Mouse (Mus musculus): ENCODE measurements around the gene Specc1. TPM values are rescaled to one million over a fixed set of nuclear protein-coding genes. Genes with fewer than 3 reads are reported as not detected.

The Specc1 gene
- polyA plus RNA-seq, 1 experiment: 79.7 TPM

- WGBS: 7% methylated on average over 5 of the region's 5 CpGs
- peaks cover 76% of the 10 kb centered on the region for H3K4me1 ChIP-seq (ENCODE audit: control insufficient read depth, insufficient read depth, low read length)
- H3K27ac ChIP-seq (ENCODE audit: insufficient read depth, low read length): peak overlapping the region; percentile 98
- no peaks in the 10 kb centered on the region for H3K27me3 ChIP-seq (ENCODE audit: control insufficient read depth, insufficient read depth, low read length)
- no peak overlapping the region for H3K4me3 ChIP-seq (replicated peaks; ENCODE audit: insufficient read depth, low read depth, low read length)
- DNase-seq: peak; percentile 67 to 86
- no peak for TF ChIP-seq CTCF (IDR thresholded peaks at IDR 0.05; ENCODE audit: borderline replicate concordance, insufficient read depth, low read depth, low read length)
- peak; percentile 46; the same call in 1 of the 2 replicates for TF ChIP-seq POLR2A (IDR thresholded peaks at IDR 0.05; ENCODE audit: borderline replicate concordance, insufficient read depth, low read length)
Measured at GRCm38 (mm10) chr11:62024952-62025351, 68.4 kb downstream of the Specc1 start.

- Histone ChIP-seq H3K4me3 (replicated peaks; ENCODE audit: insufficient read depth, low read depth, low read length) (no peak overlapping the region), H3K27me3 (ENCODE audit: control insufficient read depth, insufficient read depth, low read length) (no peaks in the 10 kb centered on the region), H3K4me1 (ENCODE audit: control insufficient read depth, insufficient read depth, low read length) (peaks cover 78% of the 10 kb centered on the region), H3K27ac (ENCODE audit: insufficient read depth, low read length) (peak overlapping the region; percentile 98)
- 17% methylated on average over 2 of the region's 2 CpGs for WGBS
- no peak for DNase-seq
- no peak for TF ChIP-seq CTCF (IDR thresholded peaks at IDR 0.05; ENCODE audit: borderline replicate concordance, insufficient read depth, low read depth, low read length)
- no peak for TF ChIP-seq POLR2A (IDR thresholded peaks at IDR 0.05; ENCODE audit: borderline replicate concordance, insufficient read depth, low read length)
Measured at GRCm38 (mm10) chr11:62025770-62026169, 69.2 kb downstream of the Specc1 start.

- 9% methylated on average over 4 of the region's 4 CpGs for WGBS
- peak overlapping the region; percentile 98 for H3K27ac ChIP-seq (ENCODE audit: insufficient read depth, low read length)
- DNase-seq: peak; percentile 84 to 90
- peaks cover 78% of the 10 kb centered on the region for H3K4me1 ChIP-seq (ENCODE audit: control insufficient read depth, insufficient read depth, low read length)
- no peaks in the 10 kb centered on the region for H3K27me3 ChIP-seq (ENCODE audit: control insufficient read depth, insufficient read depth, low read length)
- no peak overlapping the region for H3K4me3 ChIP-seq (replicated peaks; ENCODE audit: insufficient read depth, low read depth, low read length)
- TF ChIP-seq CTCF (IDR thresholded peaks at IDR 0.05; ENCODE audit: borderline replicate concordance, insufficient read depth, low read depth, low read length) (no peak), POLR2A (IDR thresholded peaks at IDR 0.05; ENCODE audit: borderline replicate concordance, insufficient read depth, low read length) (no peak)
Measured at GRCm38 (mm10) chr11:62026345-62026815, 69.8 kb downstream of the Specc1 start.

GRCm38 (mm10) chr11:62027271-62027670 lies 70.7 kb downstream of the Specc1 start:
- Histone ChIP-seq H3K4me1 (ENCODE audit: control insufficient read depth, insufficient read depth, low read length) (peaks cover 71% of the 10 kb centered on the region), H3K27me3 (ENCODE audit: control insufficient read depth, insufficient read depth, low read length) (no peaks in the 10 kb centered on the region), H3K4me3 (replicated peaks; ENCODE audit: insufficient read depth, low read depth, low read length) (no peak overlapping the region), H3K27ac (ENCODE audit: insufficient read depth, low read length) (peak overlapping the region; percentile 81; the same call in 1 of the 2 replicates)
- TF ChIP-seq POLR2A (IDR thresholded peaks at IDR 0.05; ENCODE audit: borderline replicate concordance, insufficient read depth, low read length): no peak
- no peak for TF ChIP-seq CTCF (IDR thresholded peaks at IDR 0.05; ENCODE audit: borderline replicate concordance, insufficient read depth, low read depth, low read length)
- DNase-seq: no peak
- 75% methylated on average over 6 of the region's 6 CpGs for WGBS

GRCm38 (mm10) chr11:62027705-62028104 lies 71.1 kb downstream of the Specc1 start:
- Histone ChIP-seq H3K27ac (ENCODE audit: insufficient read depth, low read length) (peak overlapping the region; percentile 81), H3K27me3 (ENCODE audit: control insufficient read depth, insufficient read depth, low read length) (no peaks in the 10 kb centered on the region), H3K4me3 (replicated peaks; ENCODE audit: insufficient read depth, low read depth, low read length) (no peak overlapping the region), H3K4me1 (ENCODE audit: control insufficient read depth, insufficient read depth, low read length) (peaks cover 67% of the 10 kb centered on the region)
- DNase-seq: no peak
- no peak for TF ChIP-seq CTCF (IDR thresholded peaks at IDR 0.05; ENCODE audit: borderline replicate concordance, insufficient read depth, low read depth, low read length)
- TF ChIP-seq POLR2A (IDR thresholded peaks at IDR 0.05; ENCODE audit: borderline replicate concordance, insufficient read depth, low read length): no peak
- 54% methylated on average over 2 of the region's 2 CpGs for WGBS

GRCm38 (mm10) chr11:62029171-62029570 lies 72.6 kb downstream of the Specc1 start:
- H3K27me3 ChIP-seq (ENCODE audit: control insufficient read depth, insufficient read depth, low read length): no peaks in the 10 kb centered on the region
- peaks cover 58% of the 10 kb centered on the region for H3K4me1 ChIP-seq (ENCODE audit: control insufficient read depth, insufficient read depth, low read length)
- DNase-seq: peak in 1 of 2 experiments; percentile 63
- TF ChIP-seq POLR2A (IDR thresholded peaks at IDR 0.05; ENCODE audit: borderline replicate concordance, insufficient read depth, low read length): no peak
- no peak for TF ChIP-seq CTCF (IDR thresholded peaks at IDR 0.05; ENCODE audit: borderline replicate concordance, insufficient read depth, low read depth, low read length)
- H3K27ac ChIP-seq (ENCODE audit: insufficient read depth, low read length): peak overlapping the region; percentile 78
- WGBS: 19% methylated on average over 9 of the region's 9 CpGs
- no peak overlapping the region for H3K4me3 ChIP-seq (replicated peaks; ENCODE audit: insufficient read depth, low read depth, low read length)

GRCm38 (mm10) chr11:62034564-62034963 lies 78.0 kb downstream of the Specc1 start:
- no peak for DNase-seq
- no peak overlapping the region for H3K4me3 ChIP-seq (replicated peaks; ENCODE audit: insufficient read depth, low read depth, low read length)
- peaks cover 21% of the 10 kb centered on the region for H3K4me1 ChIP-seq (ENCODE audit: control insufficient read depth, insufficient read depth, low read length)
- WGBS: 77% methylated on average over 6 of the region's 6 CpGs
- H3K27me3 ChIP-seq (ENCODE audit: control insufficient read depth, insufficient read depth, low read length): no peaks in the 10 kb centered on the region
- TF ChIP-seq CTCF (IDR thresholded peaks at IDR 0.05; ENCODE audit: borderline replicate concordance, insufficient read depth, low read depth, low read length) (no peak), POLR2A (IDR thresholded peaks at IDR 0.05; ENCODE audit: borderline replicate concordance, insufficient read depth, low read length) (no peak)
- no peak overlapping the region for H3K27ac ChIP-seq (ENCODE audit: insufficient read depth, low read length)

- no peak overlapping the region for H3K4me3 ChIP-seq (replicated peaks; ENCODE audit: insufficient read depth, low read depth, low read length)
- TF ChIP-seq CTCF (IDR thresholded peaks at IDR 0.05; ENCODE audit: borderline replicate concordance, insufficient read depth, low read depth, low read length) (no peak), POLR2A (IDR thresholded peaks at IDR 0.05; ENCODE audit: borderline replicate concordance, insufficient read depth, low read length) (no peak)
- H3K27me3 ChIP-seq (ENCODE audit: control insufficient read depth, insufficient read depth, low read length): no peaks in the 10 kb centered on the region
- peaks cover 15% of the 10 kb centered on the region for H3K4me1 ChIP-seq (ENCODE audit: control insufficient read depth, insufficient read depth, low read length)
- H3K27ac ChIP-seq (ENCODE audit: insufficient read depth, low read length): no peak overlapping the region
- no peak for DNase-seq
- 95% methylated on average over 1 of the region's 1 CpGs for WGBS
Measured at GRCm38 (mm10) chr11:62035220-62035619, 78.7 kb downstream of the Specc1 start.
